Mouse (Mus musculus) urinary bladder, postnatal 10 days (tissue): ENCODE measurements around the gene Aktip.

Experiments
- DNase-seq: peaks from one replicate; pipeline ENCODE4 v3.0.0; 2022; ENCODE audit warnings: low spot score

Aktip gene

GRCm38 (mm10) chr8:91126786-91127185 is 73.0 kb downstream of the Aktip start:
- DNase-seq = no peak

DNA sequence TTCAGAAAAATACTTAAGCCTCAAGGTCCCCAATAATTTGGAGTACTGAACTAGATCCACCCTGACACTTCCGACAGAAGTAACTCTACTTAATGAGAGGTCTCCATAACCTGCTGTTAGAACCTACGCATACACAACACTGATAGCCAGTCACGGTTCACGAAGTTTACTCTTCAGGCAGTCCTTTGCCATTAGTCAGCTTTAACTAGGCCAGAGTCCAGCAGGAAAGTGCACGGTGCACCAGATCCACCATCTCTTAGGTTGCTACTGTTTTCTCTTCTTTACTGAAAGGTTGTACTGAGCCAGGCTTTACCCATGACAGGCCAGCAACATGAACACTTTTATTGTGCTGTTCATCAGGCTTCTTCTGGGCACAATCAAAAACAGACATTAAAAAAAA is 75.5 kb downstream of the Aktip start:
- DNase-seq = no peak

DNA sequence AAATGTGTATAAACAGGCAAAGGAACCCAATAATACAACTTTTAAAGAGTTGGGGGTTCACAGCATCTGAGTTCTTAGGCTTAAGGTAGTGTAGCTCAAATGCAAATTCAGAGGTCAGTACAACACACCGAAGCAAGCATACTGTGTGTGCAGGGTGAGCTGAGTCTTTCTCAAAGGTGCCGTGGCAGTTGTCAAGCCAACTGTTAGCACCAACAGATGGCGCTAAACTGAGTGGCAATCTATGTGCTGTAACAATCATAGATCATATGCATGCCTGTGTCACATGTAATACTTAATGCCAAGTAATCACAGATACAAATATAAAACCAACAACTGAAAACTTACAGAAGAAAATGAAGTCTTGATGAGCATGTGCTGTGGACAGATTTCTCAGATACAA is 81.6 kb downstream of the Aktip start:
- DNase-seq = no peak

DNA sequence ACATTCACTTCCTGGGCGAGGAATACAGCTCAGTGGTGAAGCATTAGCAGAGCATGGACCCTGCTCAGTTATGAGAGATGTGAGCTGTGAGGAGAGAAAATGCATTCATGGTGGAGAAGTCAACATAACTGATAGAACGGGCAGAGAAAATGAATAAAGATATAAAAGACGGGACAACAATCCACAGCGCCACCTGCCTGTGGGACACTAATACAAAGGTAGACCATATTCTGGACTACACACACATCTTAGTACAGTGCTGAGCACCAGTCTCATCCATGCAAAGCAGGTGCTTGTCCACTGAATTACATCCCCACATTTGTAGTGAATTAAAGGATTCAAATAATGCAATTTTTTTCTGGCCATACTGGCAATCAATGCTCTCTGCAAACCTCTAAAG is 82.2 kb downstream of the Aktip start:
- DNase-seq = no peak

DNA sequence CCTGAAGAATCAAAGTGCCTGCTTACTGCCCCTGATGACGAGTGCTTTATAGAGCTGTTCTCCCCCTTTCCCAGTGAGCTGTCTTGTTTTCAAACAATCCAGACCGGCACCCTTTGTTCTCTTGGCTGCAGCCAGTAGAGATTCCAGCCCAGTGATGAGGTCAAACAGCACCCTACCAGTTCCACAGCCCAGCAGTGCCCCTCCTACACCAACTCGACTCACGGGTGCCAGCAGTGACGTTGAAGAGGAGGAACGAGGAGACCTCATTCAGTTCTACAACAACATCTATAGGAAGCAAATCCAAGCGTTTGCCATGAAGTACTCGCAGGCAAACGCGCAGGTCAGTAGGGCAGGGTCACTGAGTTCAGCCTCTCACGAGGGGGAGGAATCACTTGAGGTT is 84.9 kb downstream of the Aktip start:
- DNase-seq = no peak

DNA sequence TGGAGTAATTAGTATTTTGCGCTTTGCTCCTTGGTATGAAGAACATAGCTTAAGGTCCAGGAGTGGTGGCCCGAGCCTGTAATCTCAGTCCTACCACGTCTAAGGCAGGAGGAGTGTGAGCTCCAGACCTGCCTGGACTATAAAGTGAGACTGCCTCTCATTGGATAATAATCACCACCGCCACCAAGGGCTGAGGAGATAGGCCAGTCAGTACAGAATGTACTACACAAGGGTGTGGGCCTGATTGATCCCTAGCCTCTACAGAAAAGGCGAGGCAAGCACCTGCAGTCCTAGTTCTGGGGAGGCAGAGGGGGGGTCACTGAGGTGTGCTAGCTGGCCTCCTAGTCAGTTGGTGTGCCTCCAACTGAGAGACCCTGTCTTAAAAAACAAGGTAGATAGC is 85.3 kb downstream of the Aktip start:
- no peak for DNase-seq

DNA sequence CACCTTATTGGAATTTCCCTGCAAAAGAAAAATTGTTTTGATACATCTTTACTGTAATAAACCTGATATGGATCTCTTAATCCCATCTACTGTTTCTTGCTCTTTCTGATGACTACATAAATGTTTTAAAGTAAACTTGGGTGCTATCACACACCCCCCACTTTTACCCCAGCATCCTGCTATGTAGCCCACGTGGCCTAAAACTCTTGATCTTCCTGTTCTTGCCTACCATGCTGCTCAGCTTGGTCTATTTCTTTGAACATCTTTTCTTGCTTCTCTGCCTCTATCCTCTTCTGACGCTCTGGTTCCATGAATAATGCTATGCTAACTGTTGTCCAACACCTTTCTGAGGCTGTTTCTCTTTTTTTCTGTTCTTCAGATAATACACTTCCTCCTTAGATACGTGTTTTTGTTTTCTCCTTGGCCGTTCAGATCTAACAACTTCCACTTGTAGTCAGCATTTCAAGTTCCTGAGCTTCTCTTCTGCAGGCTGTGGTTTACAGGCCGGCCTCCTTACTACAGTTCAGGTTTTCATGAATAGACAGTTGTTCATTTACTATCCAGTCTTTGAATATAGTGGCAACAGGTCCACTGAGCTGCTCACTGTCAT is 87.8 kb downstream of the Aktip start:
- DNase-seq = no peak

- no peak for DNase-seq
Observed at GRCm38 (mm10) chr8:91106271-91106670, 93.5 kb downstream of the Aktip start.

- no peak for DNase-seq
Observed at GRCm38 (mm10) chr8:91098106-91098505, 101.7 kb downstream of the Aktip start.

DNA sequence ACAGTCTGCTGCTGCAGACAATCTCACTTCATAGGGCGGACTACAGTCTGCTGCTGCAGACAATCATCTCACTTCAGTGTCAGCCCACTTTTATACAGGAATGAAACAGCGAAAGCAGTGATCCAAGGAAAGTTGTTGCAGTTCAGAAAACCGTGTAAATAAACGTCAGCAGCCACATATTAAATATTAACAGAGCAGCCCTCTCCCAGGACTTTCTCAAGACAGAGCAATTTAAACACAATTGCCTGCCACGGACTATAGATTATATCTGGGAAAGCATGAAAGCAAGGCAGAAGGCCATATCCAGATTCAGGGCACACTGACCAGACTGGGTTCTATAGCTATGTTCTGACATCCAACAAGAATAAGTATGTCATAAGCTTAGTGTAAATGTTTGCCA is 105.6 kb downstream of the Aktip start:
- no peak for DNase-seq

- DNase-seq = no peak
Observed at GRCm38 (mm10) chr8:91089601-91090000, 110.2 kb downstream of the Aktip start.

DNA sequence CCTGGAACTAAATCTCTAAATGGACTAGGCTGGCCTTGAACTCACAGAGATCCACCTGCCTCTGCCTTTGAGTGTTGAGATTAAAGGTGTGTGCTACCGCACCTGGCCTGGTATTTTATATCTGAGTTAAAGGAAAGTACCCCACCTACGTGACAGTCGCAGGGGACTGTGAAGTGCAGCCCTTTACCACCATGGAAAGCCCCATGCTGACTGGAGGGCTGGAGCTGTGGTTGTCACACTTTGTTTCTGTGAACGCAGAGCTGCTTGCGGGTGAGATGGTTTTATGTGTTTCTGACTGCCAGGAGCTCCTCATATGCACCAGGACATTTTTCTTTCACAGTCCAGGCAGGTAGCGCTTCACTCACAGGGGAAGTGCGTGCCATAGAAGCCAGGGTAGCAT is 111.3 kb downstream of the Aktip start:
- no peak for DNase-seq

DNA sequence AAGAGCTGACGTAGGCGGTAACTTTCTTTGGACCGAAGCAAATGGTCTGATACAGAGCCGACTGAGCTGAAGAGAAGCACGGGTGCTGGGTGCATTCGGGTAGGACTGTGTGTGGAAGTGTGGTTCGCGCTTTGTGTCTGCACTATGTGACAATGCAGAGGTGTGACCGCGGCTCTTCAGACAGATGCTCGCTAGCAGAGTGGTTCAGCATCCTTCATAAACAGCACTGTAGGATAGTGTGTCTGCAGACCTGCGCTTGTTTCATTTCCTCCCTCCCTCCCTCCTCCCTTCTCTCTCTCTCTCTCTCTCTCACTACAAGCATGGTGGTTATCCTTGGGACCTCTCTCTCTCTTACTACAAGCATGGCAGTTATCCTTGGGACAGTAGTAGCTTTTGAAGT is 117.3 kb downstream of the Aktip start:
- DNase-seq = no peak

GRCm38 (mm10) chr8:91081911-91082310 is 117.9 kb downstream of the Aktip start:
- no peak for DNase-seq

DNA sequence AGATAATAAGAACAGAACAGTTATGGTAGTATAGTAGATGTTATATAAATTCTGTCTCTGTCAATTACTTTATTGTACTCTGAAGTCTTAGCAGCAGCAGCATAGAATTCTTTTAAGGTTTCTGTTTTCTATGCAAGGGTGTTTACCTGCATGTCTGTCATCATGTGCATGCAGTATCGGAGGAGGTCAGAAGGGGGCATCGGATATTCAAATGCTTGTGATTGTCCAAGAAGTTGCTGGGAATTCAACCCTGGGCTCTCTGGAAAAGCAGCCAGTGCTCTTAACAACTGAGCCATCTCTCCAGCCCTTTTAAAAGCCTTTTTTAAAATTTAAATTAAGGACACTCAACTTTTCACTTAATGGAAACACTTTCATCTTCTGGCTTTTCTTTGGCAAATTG is 120.1 kb downstream of the Aktip start:
- no peak for DNase-seq

DNA sequence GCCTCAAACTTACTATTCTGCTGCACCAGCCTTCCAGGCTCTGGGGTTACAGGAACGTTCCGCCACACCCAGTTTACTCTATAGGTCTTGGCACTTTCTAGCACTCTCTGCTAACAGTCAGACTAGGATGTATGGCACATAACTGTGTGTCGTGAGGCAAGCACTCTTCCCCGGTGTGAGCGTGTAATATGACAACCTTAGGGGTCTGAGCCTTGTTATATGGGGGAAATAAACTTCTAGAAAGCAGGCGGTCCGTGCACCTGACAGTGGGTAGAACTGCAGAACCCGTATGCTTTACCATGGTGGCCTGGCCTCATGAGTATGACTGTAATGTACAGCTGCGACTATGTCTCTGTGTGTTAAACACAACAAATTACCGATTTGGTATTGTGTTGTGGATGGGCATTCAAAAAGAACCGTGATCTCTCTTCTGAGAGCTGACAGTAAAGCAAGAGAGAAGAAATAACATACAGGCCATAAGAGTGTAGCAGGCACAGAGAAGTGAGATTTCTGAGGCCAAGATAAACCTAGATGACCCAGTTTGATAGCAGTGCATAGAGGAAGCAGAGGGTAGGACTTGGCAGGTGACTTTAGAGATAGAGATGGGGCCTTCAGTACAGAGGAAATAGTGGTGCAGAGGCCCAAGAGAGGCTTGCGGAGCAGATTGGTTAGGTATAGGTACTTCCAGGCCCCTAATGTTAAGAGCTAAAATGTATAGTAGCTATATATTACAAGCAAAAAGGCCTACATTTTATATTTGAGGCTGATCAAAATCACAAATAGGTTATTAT is 122.5 kb downstream of the Aktip start:
- no peak for DNase-seq

DNA sequence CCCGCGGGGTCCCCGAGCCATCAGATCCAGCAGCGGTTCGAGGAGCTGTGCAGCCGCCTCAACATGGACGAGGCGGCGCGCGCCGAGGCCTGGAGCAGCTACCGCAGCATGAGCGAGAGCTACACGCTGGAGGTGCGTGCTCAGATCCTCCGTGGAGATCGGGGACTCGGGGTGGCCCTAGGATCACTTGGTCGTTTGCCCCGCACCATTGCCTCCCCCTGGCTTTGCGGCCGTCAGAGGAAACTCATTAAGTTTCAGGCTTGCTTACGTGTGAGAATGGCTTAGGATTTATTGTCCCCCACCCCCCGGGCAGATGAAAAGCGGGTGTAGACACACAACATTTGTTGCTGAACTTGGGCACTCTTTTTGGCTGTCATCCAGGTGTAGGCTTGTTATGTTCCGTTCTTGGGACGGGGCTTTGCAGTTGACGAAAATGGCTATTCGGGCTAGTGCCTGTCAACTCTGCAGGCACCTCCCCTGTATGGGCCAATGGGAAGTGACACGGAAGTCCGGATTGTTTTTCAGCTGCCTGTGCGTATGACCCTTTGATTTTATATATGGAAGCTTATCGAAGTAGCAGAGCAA is 129.4 kb downstream of the Aktip start:
- peak; percentile 17 for DNase-seq

DNA sequence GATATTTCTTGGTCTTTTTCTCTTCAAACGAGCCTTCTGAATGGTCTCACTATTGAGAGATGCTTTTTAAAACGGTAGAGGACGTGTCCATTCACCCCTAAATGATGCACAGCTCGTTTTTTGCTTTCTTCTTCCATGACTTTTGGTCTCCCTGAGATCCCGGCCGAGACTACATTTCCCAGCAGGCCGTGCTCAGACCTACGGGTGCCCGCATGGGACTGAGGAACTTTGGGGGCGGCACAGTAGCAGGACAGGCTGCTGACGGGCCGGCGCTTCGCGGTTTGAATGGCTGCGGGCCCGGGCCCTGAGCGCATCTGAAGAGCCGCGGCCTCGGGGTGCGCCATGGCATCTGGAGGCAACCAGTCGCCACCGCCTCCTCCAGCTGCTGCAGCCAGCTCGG is 129.9 kb downstream of the Aktip start, which contains the start of gene Rbl2:
TSS of gene Rbl2 (plus strand) at position 224 of the 400 bp plus-strand sequence.
- peak; percentile 82 for DNase-seq

- no peak for DNase-seq
Observed at GRCm38 (mm10) chr8:91069407-91069806, 130.4 kb downstream of the Aktip start.

- DNase-seq = no peak
Observed at GRCm38 (mm10) chr8:91065179-91065578, 134.6 kb downstream of the Aktip start.
